Mouse (Mus musculus): ENCODE data around the gene Cfap65. TPM values are rescaled to one million over a fixed set of nuclear protein-coding genes. Genes with fewer than 3 reads are reported as not detected.

Gene Cfap65
- total and polyA plus RNA-seq, 2 experiments from 2014 or later, result not detected

DNA sequence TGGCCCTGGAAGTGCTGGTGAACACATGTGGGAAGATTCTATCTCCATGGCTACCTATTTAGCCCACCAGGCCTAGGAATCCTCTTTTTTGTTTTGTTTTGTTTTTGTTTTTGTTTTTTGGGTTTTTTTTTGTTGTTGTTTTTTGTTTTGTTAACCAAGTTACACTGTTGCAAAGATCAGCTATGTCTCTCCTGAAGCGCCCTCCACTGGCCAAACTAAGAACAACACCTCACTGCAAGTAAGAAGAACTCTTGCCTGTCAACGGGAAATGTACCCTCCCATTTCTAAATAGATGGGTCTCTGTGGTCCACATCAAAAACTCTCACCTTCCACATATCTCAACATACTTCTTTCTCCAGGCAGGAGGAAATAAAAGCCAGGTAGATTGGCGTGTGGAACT is 33.7 kb downstream of the Cfap65 start:
- peaks cover 81% of the 10 kb centered on the region for H3K27me3 ChIP-seq (ENCODE audit: control insufficient read depth, insufficient read depth, low read length)
- no peak overlapping the region for H3K4me2 ChIP-seq (ENCODE audit: low read depth, low read length)
- H3K4me3 ChIP-seq (ENCODE audit: low read depth, low read length), result no peak overlapping the region
- DNase-seq (ENCODE audit: low spot score) (no peak), ATAC-seq (ENCODE audit: insufficient read depth, low read depth) (no peak)
- H3K9ac ChIP-seq (replicated peaks; ENCODE audit: low read depth, low read length), result no peak overlapping the region
- H3K27ac ChIP-seq (ENCODE audit: low read depth), result no peak overlapping the region
- no peaks in the 10 kb centered on the region for H3K9me3 ChIP-seq (replicated peaks; ENCODE audit: control insufficient read depth, low read length)
- no peaks in the 10 kb centered on the region for H3K36me3 ChIP-seq (replicated peaks; ENCODE audit: control insufficient read depth, insufficient read depth, low read length)
- no peak for TF ChIP-seq EP300 (IDR thresholded peaks at IDR 0.05; ENCODE audit: low read depth)
- peak; percentile 39 for TF ChIP-seq CTCF (IDR thresholded peaks at IDR 0.05; ENCODE audit: low read depth)
- WGBS, result 7% methylated on average over 3 of the region's 3 CpGs
- H3K4me1 ChIP-seq (ENCODE audit: control insufficient read depth, insufficient read depth), result no peaks in the 10 kb centered on the region

DNA sequence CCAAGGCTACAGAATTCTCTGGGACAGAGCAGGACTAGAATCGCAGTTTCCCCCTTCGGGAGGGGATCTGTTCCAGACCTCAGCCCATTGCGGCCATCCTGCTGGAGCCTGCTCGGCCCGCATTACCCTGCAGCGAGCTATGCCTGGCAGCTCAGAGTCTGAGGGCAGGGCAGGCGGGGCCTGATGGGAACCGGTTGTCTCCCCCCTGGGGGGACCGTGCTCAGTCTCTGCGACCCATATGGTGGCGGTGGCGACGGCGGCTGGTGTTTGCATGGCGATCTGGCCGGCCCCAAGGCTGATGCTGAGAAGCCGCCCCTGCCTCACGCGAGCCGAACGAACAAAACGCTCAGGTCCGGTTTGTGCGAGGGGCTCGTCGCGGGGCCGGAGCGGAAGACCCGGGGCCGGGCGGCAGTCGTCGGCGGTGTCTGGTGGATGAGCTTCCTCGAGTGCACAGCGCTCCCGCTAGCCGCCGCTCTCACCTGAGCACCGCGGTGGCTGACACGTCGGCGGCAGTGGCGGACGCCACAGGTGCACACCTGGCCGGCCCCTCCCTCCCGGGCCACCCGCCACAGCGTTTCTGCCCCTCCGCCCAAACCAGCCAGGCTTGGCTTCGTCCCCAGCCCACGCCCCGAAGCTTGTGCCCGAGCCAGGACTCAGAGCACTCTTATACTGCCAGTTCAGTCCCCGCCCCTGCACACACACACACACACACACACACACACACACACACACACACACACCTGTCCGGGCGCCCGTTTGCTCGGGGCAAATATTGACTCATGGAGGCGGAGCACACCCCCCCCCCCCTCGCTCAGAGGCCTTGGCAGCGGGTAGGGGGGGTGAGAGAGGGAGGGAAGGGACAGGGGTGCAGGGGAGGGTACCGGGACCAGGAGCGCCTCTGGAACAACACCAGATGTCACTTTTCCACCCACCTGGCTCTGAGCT is 34.8 kb downstream of the Cfap65 start:
- TF ChIP-seq CTCF (IDR thresholded peaks at IDR 0.05; ENCODE audit: low read depth), result no peak
- TF ChIP-seq EP300 (IDR thresholded peaks at IDR 0.05; ENCODE audit: low read depth), result no peak
- H3K9ac ChIP-seq (replicated peaks; ENCODE audit: low read depth, low read length), result no peak overlapping the region
- no peaks in the 10 kb centered on the region for H3K9me3 ChIP-seq (replicated peaks; ENCODE audit: control insufficient read depth, low read length)
- ATAC-seq (ENCODE audit: insufficient read depth, low read depth) (no peak), DNase-seq (ENCODE audit: low spot score) (no peak)
- no peaks in the 10 kb centered on the region for H3K36me3 ChIP-seq (replicated peaks; ENCODE audit: control insufficient read depth, insufficient read depth, low read length)
- peak overlapping the region; percentile 47 for H3K4me2 ChIP-seq (ENCODE audit: low read depth, low read length)
- H3K4me1 ChIP-seq (ENCODE audit: control insufficient read depth, insufficient read depth), result no peaks in the 10 kb centered on the region
- WGBS, result 3% methylated on average over 63 of the region's 66 CpGs
- no peak overlapping the region for H3K27ac ChIP-seq (ENCODE audit: low read depth)
- H3K27me3 ChIP-seq (ENCODE audit: control insufficient read depth, insufficient read depth, low read length), result peaks cover 87% of the 10 kb centered on the region
- H3K4me3 ChIP-seq (ENCODE audit: low read depth, low read length), result peak overlapping the region; percentile 28

DNA sequence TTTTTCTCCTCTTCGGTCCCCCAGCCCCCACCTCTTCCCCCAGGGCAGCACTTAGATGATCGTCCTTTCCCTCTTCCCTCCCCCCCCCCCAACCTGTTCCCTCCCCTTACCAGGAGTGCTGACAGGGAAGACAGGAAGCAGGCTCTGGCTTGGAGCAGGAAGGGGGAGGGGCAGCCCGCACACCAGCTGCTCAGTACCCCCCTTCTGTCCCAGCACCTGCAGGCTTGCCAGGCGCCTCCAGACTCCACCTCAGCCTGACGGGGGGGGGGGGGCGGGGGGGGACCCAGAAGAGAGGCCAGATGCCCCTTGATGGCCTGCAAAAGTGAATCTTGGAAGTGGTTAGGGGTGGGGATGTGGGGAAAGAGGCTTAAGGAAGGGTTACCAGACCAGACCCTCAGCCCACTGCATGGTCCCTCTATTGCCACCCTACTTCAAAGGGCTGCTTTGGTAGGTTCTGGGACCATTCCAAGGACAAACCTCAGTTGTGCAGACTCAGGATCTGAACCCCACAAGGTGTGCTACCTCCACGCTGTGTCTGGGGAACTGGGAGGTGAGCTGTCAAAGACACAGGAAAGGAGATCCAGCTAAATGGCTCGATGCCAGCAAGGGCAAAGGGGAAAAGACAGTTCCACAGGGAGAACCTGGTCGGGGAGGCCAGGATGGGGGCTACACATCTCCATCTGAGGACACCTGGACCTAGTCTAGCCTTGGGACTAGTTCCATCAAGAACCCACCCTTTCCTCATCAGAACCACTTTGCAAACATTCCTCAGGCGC is 36.6 kb downstream of the Cfap65 start:
- Histone ChIP-seq H3K4me3 (ENCODE audit: low read depth, low read length) (no peak overlapping the region), H3K9ac (replicated peaks; ENCODE audit: low read depth, low read length) (no peak overlapping the region), H3K27me3 (ENCODE audit: control insufficient read depth, insufficient read depth, low read length) (peaks cover 95% of the 10 kb centered on the region), H3K27ac (ENCODE audit: low read depth) (no peak overlapping the region), H3K9me3 (replicated peaks; ENCODE audit: control insufficient read depth, low read length) (no peaks in the 10 kb centered on the region), H3K36me3 (replicated peaks; ENCODE audit: control insufficient read depth, insufficient read depth, low read length) (no peaks in the 10 kb centered on the region), H3K4me1 (ENCODE audit: control insufficient read depth, insufficient read depth) (no peaks in the 10 kb centered on the region), H3K4me2 (ENCODE audit: low read depth, low read length) (no peak overlapping the region)
- ATAC-seq (ENCODE audit: insufficient read depth, low read depth) (no peak), DNase-seq (ENCODE audit: low spot score) (no peak)
- 3% methylated on average over 7 of the region's 10 CpGs for WGBS
- TF ChIP-seq CTCF (IDR thresholded peaks at IDR 0.05; ENCODE audit: low read depth) (no peak), EP300 (IDR thresholded peaks at IDR 0.05; ENCODE audit: low read depth) (no peak)

DNA sequence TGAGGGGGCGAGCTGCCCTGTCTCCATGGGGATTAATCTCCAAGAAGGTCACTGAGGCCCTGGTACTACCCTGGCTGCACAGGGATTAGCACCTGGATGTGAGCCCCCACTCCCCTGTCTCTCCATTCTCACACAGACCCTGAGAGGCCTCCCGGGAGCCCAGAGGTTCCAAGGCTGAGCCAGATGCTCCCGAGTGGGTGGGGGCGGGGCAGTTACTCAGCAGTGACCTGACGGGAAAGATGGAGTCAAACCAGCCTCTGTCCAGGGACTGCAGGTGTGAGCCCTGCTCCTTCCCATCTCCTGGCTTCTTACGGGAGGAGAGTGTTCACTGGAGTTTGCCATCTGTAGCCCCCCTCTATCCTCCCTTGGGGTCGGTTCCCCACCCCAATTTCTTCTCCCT is 37.4 kb downstream of the Cfap65 start:
- WGBS, result 4% methylated on average over 7 of the region's 7 CpGs
- Histone ChIP-seq H3K9me3 (replicated peaks; ENCODE audit: control insufficient read depth, low read length) (no peaks in the 10 kb centered on the region), H3K36me3 (replicated peaks; ENCODE audit: control insufficient read depth, insufficient read depth, low read length) (no peaks in the 10 kb centered on the region), H3K4me1 (ENCODE audit: control insufficient read depth, insufficient read depth) (no peaks in the 10 kb centered on the region), H3K4me3 (ENCODE audit: low read depth, low read length) (no peak overlapping the region), H3K9ac (replicated peaks; ENCODE audit: low read depth, low read length) (no peak overlapping the region), H3K27me3 (ENCODE audit: control insufficient read depth, insufficient read depth, low read length) (peaks cover 97% of the 10 kb centered on the region), H3K27ac (ENCODE audit: low read depth) (no peak overlapping the region), H3K4me2 (ENCODE audit: low read depth, low read length) (no peak overlapping the region)
- no peak for DNase-seq (ENCODE audit: low spot score)
- TF ChIP-seq CTCF (IDR thresholded peaks at IDR 0.05; ENCODE audit: low read depth) (no peak), EP300 (IDR thresholded peaks at IDR 0.05; ENCODE audit: low read depth) (no peak)
- no peak for ATAC-seq (ENCODE audit: insufficient read depth, low read depth)

DNA sequence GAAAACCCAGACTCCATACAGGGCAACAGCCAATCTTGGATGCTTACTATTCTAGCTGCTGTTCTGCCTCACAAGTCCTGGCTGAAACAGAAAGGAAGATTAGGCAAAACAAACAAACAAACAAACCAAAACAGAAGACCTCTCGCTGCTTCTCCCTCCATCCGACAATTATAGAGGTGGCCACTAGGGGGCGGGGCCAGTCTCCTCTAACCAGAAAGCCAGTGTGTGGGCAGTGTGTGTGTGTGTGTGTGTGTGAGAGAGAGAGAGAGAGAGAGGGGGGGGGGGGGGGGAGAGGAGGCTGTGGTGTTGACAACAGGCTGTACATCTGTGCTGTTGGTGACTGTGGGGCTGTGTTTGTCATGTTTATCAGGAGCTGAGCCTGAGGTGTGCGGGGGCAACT is 40.4 kb downstream of the Cfap65 start:
- peaks cover 97% of the 10 kb centered on the region for H3K27me3 ChIP-seq (ENCODE audit: control insufficient read depth, insufficient read depth, low read length)
- ATAC-seq (ENCODE audit: insufficient read depth, low read depth) (peak; percentile 28; the same call in 1 of the 2 replicates), DNase-seq (ENCODE audit: low spot score) (peak; percentile 34)
- no peak overlapping the region for H3K4me2 ChIP-seq (ENCODE audit: low read depth, low read length)
- H3K9me3 ChIP-seq (replicated peaks; ENCODE audit: control insufficient read depth, low read length), result no peaks in the 10 kb centered on the region
- H3K4me1 ChIP-seq (ENCODE audit: control insufficient read depth, insufficient read depth), result no peaks in the 10 kb centered on the region
- no peaks in the 10 kb centered on the region for H3K36me3 ChIP-seq (replicated peaks; ENCODE audit: control insufficient read depth, insufficient read depth, low read length)
- H3K9ac ChIP-seq (replicated peaks; ENCODE audit: low read depth, low read length), result no peak overlapping the region
- TF ChIP-seq CTCF (IDR thresholded peaks at IDR 0.05; ENCODE audit: low read depth) (peak; percentile 69), EP300 (IDR thresholded peaks at IDR 0.05; ENCODE audit: low read depth) (no peak)
- WGBS, result 20% methylated on average over 4 of the region's 4 CpGs
- H3K27ac ChIP-seq (ENCODE audit: low read depth), result no peak overlapping the region
- H3K4me3 ChIP-seq (ENCODE audit: low read depth, low read length), result no peak overlapping the region

All from heart, postnatal 0 days (tissue).